Mouse (Mus musculus) c-Kit-positive CD71-positive TER-119-negative erythroid progenitor cells, embryonic 14.5 days (primary cell): ENCODE results near the gene Sntb2.

Source experiments
- DNase-seq: peaks from one replicate; pipeline ENCODE4 v3.0.0-alpha.2; 2013; ENCODE audit warnings: low read depth

The Sntb2 gene

GRCm38 (mm10) chr8:106929921-106930320 is 5.6 kb upstream of the Sntb2 start:
- DNase-seq: no peak

- no peak for DNase-seq
These were observed 3.0 kb upstream of the Sntb2 start for GRCm38 (mm10) chr8:106932376-106933065.

- no peak for DNase-seq
These were observed 1.9 kb upstream of the Sntb2 start for GRCm38 (mm10) chr8:106933506-106934143.

- DNase-seq: no peak
These were observed 1.1 kb upstream of the Sntb2 start for GRCm38 (mm10) chr8:106934226-106934977.

- DNase-seq: no peak
These were observed 438 bp downstream of the Sntb2 start for GRCm38 (mm10) chr8:106935899-106936477.

GRCm38 (mm10) chr8:106936478-106937051 is 1.0 kb downstream of the Sntb2 start:
- DNase-seq: no peak

- DNase-seq: no peak
These were observed 1.7 kb downstream of the Sntb2 start for GRCm38 (mm10) chr8:106937081-106937800.

- no peak for DNase-seq
These were observed 6.3 kb downstream of the Sntb2 start for GRCm38 (mm10) chr8:106941806-106942205.

GRCm38 (mm10) chr8:106943874-106944418 is 8.4 kb downstream of the Sntb2 start:
- no peak for DNase-seq

- DNase-seq: no peak
These were observed 9.2 kb downstream of the Sntb2 start for GRCm38 (mm10) chr8:106944756-106945155.

- DNase-seq: no peak
These were observed 13.2 kb downstream of the Sntb2 start for GRCm38 (mm10) chr8:106948678-106949243.

GRCm38 (mm10) chr8:106951707-106952106 is 16.2 kb downstream of the Sntb2 start:
- no peak for DNase-seq

GRCm38 (mm10) chr8:106953571-106953970 is 18.0 kb downstream of the Sntb2 start:
- no peak for DNase-seq

GRCm38 (mm10) chr8:106957086-106957485 is 21.5 kb downstream of the Sntb2 start:
- DNase-seq: no peak

- DNase-seq: no peak
These were observed 22.7 kb downstream of the Sntb2 start for GRCm38 (mm10) chr8:106958212-106958611.

GRCm38 (mm10) chr8:106959626-106960025 is 24.1 kb downstream of the Sntb2 start:
- no peak for DNase-seq

GRCm38 (mm10) chr8:106962322-106962721 is 26.8 kb downstream of the Sntb2 start:
- no peak for DNase-seq

GRCm38 (mm10) chr8:106963365-106963764 is 27.8 kb downstream of the Sntb2 start:
- no peak for DNase-seq

- no peak for DNase-seq
These were observed 29.0 kb downstream of the Sntb2 start for GRCm38 (mm10) chr8:106964573-106964972.

GRCm38 (mm10) chr8:106969964-106970363 is 34.4 kb downstream of the Sntb2 start:
- no peak for DNase-seq

GRCm38 (mm10) chr8:106971916-106972315 is 36.4 kb downstream of the Sntb2 start:
- no peak for DNase-seq
